Mouse (Mus musculus): ENCODE measurements around the gene Prss37. TPM values are rescaled to one million over a fixed set of nuclear protein-coding genes. Genes with fewer than 3 reads are reported as not detected.

Prss37 gene
- not detected for polyA plus RNA-seq (2014; fragmentation: Illumina TruSeq; extraction: RNeasy Lipid Tissue Mini Kit (QIAGEN cat#74804))

DNA sequence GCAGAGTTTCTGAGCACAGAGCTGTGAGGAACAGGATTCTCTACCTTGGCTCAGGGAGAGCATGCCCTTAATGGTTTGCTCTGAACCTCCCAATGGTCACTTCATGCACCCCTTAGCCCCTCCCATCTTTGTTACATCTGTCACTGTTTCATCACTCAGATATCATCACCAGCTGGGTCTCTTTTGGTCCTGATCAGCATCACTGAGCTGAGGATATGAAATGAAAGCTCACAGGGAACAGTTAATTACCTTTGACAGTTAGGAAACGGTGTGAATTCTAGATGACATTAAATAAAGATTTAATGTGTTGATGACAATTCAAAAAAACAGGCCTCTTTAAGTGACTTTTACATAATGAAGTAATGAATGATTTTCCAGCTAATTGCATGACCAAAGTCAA lies at the start of gene Prss37:
Prss37 (minus strand) TSS at position 101 of the 400 bp plus-strand sequence.

GRCm38 (mm10) chr6:40554950-40555349 lies 35.6 kb upstream of the Prss37 start, which contains the start of gene Olfr461:
Gene Olfr461 (minus strand): TSS chr6:40555050.

GRCm38 (mm10) chr6:40493229-40493628 lies 26.1 kb downstream of the Prss37 start, which contains the start of gene Tas2r108:
Gene Tas2r108 (plus strand): TSS chr6:40493529.

DNA sequence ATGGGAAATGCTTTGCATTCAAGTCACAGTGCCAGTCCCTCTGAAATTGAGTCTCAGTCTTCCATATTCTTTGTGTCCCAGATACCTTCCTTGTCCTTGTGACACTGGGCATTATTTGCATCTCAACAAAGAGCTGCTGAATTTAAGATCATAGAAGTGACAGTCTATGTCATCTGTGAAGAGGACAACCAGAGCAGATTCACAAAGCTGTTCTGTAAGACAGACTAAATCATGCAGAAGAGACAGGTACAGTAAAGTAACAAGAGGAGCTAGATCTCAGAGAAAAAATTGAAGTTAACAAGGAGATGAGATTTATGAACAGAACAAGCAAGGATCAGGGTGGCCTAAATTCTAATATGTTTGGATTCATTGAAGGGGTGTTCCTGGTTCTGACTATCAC lies 28.4 kb downstream of the Prss37 start, which contains the start of gene Tas2r137:
Tas2r137 (plus strand) TSS at position 301 of the 400 bp plus-strand sequence.

GRCm38 (mm10) chr6:40470916-40471719 lies 48.2 kb downstream of the Prss37 start, which contains the start of gene Ssbp1:
Gene Ssbp1 (plus strand): TSS chr6:40471352.

Other genes with a start within 250 kb of the Prss37 start
- gene Agk, start 194.3 kb downstream of the Prss37 start, polyA plus RNA-seq (2014; fragmentation: Illumina TruSeq; extraction: RNeasy Lipid Tissue Mini Kit (QIAGEN cat#74804)), result 21.0 TPM
- gene E330009J07Rik, start 83.4 kb downstream of the Prss37 start, polyA plus RNA-seq (2014; fragmentation: Illumina TruSeq; extraction: RNeasy Lipid Tissue Mini Kit (QIAGEN cat#74804)), result 18.1 TPM
- gene Wee2, start 80.4 kb downstream of the Prss37 start, polyA plus RNA-seq (2014; fragmentation: Illumina TruSeq; extraction: RNeasy Lipid Tissue Mini Kit (QIAGEN cat#74804)), result 12.3 TPM
- gene Ssbp1, start 48.2 kb downstream of the Prss37 start, polyA plus RNA-seq (2014; fragmentation: Illumina TruSeq; extraction: RNeasy Lipid Tissue Mini Kit (QIAGEN cat#74804)), result 117 TPM
- gene Tas2r137, start 28.3 kb downstream of the Prss37 start, polyA plus RNA-seq (2014; fragmentation: Illumina TruSeq; extraction: RNeasy Lipid Tissue Mini Kit (QIAGEN cat#74804)), result not detected
- not detected for gene Tas2r108, start 26.0 kb downstream of the Prss37 start, polyA plus RNA-seq (2014; fragmentation: Illumina TruSeq; extraction: RNeasy Lipid Tissue Mini Kit (QIAGEN cat#74804))
- not detected for gene Olfr461, start 35.5 kb upstream of the Prss37 start, polyA plus RNA-seq (2014; fragmentation: Illumina TruSeq; extraction: RNeasy Lipid Tissue Mini Kit (QIAGEN cat#74804))
- gene Olfr460, start 50.0 kb upstream of the Prss37 start, polyA plus RNA-seq (2014; fragmentation: Illumina TruSeq; extraction: RNeasy Lipid Tissue Mini Kit (QIAGEN cat#74804)), result not detected
- 3.4 TPM for gene Clec5a, start 66.3 kb upstream of the Prss37 start, polyA plus RNA-seq (2014; fragmentation: Illumina TruSeq; extraction: RNeasy Lipid Tissue Mini Kit (QIAGEN cat#74804))
- not detected for gene Tas2r138, start 93.8 kb upstream of the Prss37 start, polyA plus RNA-seq (2014; fragmentation: Illumina TruSeq; extraction: RNeasy Lipid Tissue Mini Kit (QIAGEN cat#74804))
- gene Mgam, start 109.3 kb upstream of the Prss37 start, polyA plus RNA-seq (2014; fragmentation: Illumina TruSeq; extraction: RNeasy Lipid Tissue Mini Kit (QIAGEN cat#74804)), result 1.4 TPM

Data from ovary, adult 10 weeks (tissue).